Mouse (Mus musculus) gastrocnemius, postnatal 4 days (tissue): ENCODE data around the gene Uqcrc2. TPM values are rescaled to one million over a fixed set of nuclear protein-coding genes. Genes with fewer than 3 reads are reported as not detected.

Source experiments
- DNase-seq, 2 experiments: peaks; one replicate each; pipeline ENCODE4 v3.0.0; 2021 to 2022; ENCODE audit warnings: low spot score in 2 of 2, mixed read lengths in 2 of 2
- total RNA-seq, 2 experiments: library from RNA; stranded (reverse); gene quantifications; 2 replicates each; pipeline ENCODE4 v1.2.3; 2021

The Uqcrc2 gene
- total RNA-seq, 2 experiments from 2014 or later: 395 to 428 TPM

GRCm38 (mm10) chr7:120685227-120685626 is 50.3 kb downstream of the Uqcrc2 start:
- DNase-seq: no peak

GRCm38 (mm10) chr7:120690634-120691033 is 55.7 kb downstream of the Uqcrc2 start:
- DNase-seq: no peak

DNA sequence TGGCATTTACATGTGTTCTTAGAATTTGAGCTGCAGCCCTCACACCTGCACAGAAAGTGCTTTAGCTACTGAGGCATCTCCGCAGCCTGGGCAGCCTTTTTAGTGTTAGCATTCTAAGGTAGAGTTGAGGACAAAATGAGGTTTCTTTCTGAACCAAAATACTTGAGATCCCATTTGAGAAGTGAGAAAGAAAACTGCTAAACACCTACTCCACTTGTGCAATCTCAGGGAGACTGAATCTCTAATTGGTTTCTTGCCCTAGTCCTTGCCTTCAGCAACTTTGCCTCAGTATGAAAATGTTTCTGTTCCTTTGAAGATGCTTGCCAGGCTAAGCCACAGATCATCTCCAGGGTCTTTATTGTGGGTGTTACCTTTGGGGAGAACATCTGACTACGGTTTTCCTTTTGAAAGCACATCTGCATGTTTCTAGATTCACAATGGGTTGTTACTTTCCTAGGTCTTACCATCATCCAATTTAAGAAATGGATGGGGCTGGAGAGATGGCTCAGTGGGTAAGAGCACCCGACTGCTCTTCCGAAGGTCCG is 58.9 kb downstream of the Uqcrc2 start:
- no peak for DNase-seq

GRCm38 (mm10) chr7:120695196-120695595 is 60.2 kb downstream of the Uqcrc2 start:
- no peak for DNase-seq

GRCm38 (mm10) chr7:120695641-120696040 is 60.7 kb downstream of the Uqcrc2 start:
- no peak for DNase-seq

- DNase-seq: no peak
Measured at GRCm38 (mm10) chr7:120696331-120696730, 61.4 kb downstream of the Uqcrc2 start.

DNA sequence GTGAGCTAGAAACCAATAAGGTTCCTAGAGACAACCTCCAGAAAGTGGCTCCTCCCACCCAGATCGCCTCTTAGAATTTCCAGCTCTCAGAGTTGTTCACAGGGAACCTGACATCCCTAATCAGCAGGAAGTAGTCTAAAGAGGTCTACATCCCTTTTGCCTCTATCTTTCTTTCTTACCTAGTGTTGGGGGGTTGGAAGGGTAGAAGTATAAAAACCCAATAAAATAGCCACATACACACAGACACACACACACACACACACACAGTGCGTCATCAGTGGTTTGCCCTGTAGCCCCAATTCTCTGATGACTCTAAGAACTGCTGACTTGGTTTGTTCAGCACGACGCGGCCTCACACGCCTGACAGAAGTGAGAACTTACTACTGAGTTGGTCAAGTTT is 64.6 kb downstream of the Uqcrc2 start:
- DNase-seq: no peak

GRCm38 (mm10) chr7:120703888-120704287 is 68.9 kb downstream of the Uqcrc2 start:
- DNase-seq: no peak

Other genes starting within 250 kb of the Uqcrc2 start
- not detected for gene Abca16, start 225.5 kb upstream of the Uqcrc2 start, total RNA-seq
- not detected for gene Pdzd9, start 35.2 kb downstream of the Uqcrc2 start, total RNA-seq
- gene Mosmo, start 42.4 kb downstream of the Uqcrc2 start, total RNA-seq: 10 to 100 TPM; 25.6 to 31.3 TPM
- under 1 TPM; 0.67 to 0.74 TPM for gene Vwa3a, start 104.1 kb downstream of the Uqcrc2 start, total RNA-seq
- gene Gm5737, start 177.2 kb downstream of the Uqcrc2 start, total RNA-seq: under 1 TPM in 1 of 2 experiments, not detected in 1; 0.54 TPM
- gene Eef2k, start 207.7 kb downstream of the Uqcrc2 start, total RNA-seq: 10 to 100 TPM; 77.1 TPM